Mouse (Mus musculus) ovary, postnatal 14 days (tissue): ENCODE data around the gene Pex12.
"Not testable (repeated sequence)": the region's sequence is repeated elsewhere in the genome, so short reads cannot be mapped to it uniquely, and the experiment has no call there.

Source experiments
- DNase-seq: peaks from one replicate; pipeline ENCODE4 v3.0.0; 2022; ENCODE audit warnings: low spot score

Pex12 gene

DNA sequence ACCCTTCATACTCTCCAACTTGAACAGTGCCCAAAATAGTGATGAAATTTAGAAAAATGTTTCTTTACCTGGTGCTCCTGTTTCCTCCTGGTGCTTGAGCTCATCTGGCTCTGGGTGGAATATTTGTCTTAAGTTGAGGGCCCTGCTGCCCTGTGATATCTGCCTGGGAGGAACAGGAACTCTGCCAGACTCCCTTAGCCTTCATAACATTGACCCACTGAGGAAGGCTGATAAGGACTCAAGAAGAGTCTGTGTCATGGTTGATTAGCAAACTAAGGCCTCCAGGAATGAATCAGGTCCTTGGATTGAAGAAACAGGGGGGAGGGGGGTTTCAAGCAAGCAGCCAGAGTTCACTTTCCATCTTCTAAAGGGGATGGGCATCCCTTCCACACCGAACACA is 15.8 kb downstream of the Pex12 start, which contains the start of gene Slfn14:
Gene Slfn14 (minus strand): TSS at position 161 of the 400 bp plus-strand sequence.
- no peak for DNase-seq

DNA sequence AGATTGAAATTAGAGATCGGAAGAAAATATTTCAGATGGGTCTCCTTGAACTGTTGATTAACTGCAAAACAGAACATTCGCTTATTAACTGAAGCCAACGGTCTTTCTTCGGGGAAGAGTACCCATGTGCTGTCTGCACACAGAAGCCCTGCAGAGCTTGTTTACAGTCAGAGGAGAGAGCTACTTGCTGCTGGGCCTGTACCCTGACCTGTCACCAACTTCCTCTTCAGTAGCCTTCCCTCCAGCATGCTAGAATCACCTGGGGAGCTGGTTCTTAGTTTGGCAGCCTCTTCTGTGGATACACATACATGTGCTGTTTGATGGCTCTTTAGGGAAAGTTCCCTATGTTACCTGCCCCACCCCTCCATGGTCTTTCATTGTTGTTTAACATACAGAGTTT is 16.8 kb downstream of the Pex12 start:
- no peak for DNase-seq

DNA sequence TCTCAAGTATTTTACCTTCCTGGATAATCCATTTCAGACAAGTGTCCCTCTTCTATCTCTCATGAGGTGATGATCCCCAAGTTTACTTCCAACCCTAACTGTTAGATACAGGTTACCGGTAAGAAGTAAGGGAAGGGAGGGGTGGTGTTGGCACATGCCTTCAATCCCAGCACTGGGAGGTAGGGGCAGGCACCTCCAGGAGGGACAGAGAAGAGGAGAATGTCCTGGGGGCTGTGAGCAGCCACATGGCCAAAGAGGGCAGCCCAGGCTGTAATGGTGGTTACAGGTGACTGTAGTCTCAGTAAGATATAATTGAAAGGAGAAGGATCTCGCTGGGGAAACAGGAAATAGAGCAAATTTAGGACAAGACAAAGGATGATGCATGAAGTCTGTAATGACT is 20.3 kb downstream of the Pex12 start:
- no peak for DNase-seq

DNA sequence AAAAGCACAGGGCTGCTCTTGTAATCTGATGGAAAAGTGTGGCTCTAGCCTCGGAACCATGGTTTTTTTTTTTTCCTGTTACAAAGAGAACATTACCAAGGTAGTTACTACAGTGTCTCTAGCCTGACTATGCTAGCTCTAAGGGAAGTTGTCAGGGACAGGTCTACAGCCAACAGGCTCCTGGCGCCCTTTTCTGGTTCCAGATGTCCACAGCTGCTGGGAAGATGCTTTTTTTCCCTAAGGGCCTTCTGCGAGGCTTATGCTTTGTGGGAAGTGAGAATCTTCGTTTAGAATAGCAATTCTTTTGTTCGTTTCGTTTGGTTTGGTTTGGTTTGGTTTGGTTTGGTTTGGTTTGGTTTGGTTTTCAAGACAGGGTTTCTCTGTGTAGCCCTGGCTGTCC is 22.7 kb downstream of the Pex12 start:
- no peak for DNase-seq

DNA sequence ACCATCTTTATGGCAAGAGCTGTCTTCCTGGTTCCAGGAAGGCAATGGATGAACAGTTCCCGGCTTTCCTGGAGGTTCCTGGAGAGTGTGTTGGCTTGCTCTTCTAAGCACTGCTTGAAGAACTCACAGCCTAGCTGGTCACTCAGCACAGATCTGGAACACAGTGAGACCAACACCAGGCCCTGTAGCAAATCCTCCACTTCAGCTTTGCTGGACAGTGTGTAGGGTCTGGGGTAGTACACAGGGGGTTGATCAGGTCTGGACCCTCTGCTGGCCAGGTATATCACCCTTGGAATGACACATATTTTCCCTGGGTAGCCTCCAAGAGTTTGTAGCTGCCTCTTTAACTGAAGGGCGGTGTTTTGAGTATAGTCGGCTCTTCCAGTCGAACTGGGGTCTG is 23.4 kb downstream of the Pex12 start:
- no peak for DNase-seq

DNA sequence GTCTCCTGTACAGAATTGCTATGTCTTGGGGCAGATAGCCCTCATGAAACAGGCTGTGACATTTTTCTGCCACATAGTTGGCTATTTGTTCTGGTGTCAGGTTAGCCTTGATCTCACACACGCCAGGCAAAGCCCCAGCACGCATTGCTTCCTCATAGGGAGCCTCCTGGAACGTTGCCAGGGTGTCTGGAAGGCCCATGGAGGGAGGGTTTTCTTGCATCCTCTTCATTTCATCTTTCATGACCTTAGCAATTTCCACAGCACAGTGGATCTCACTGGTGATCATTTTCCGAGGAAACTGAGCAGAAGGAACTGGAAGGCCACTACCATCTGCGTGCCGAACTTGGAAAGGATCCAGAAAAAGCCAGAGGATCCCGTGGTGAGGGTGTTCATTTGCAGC is 26.1 kb downstream of the Pex12 start:
- DNase-seq, result no peak

DNA sequence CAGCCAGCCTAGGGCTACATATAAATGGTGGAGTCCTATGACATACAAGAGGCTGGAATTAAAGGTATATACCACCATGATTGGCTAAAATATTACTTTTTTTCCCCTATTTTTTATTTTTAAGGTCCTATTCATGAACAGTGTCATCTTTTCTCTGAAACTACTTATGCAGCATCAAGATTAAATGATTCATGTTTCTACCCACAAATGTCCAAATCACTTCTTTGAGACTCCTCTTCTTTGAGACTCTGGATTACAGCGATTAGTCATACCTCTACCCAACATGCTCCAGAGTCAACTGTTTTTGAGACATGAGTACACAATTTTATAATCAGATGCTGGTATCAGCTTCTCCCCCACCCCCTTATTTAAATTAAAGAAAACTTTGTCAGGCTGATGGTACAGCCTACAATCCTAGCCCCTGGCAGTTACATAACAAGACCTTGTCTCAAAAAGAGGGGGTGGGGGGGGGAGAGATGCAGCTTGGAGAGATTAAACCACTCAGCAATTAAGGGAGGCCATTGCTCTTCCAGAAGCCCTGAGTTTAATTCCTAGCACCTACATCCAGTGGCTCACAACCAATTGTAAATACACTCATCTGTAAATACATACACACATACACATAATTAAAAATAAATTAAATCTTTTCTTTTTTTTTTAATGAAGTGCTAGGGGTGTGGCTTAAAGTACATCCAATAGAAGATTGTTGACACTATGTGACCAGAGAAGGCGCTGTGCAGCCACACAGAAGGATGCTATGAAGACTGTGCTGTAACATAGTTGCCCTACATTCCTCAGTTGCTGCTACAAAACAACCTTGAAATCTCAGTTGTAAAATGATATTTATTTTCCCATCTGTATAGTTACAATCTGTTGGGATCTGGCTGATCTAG is 30.2 kb downstream of the Pex12 start:
- no peak for DNase-seq

DNA sequence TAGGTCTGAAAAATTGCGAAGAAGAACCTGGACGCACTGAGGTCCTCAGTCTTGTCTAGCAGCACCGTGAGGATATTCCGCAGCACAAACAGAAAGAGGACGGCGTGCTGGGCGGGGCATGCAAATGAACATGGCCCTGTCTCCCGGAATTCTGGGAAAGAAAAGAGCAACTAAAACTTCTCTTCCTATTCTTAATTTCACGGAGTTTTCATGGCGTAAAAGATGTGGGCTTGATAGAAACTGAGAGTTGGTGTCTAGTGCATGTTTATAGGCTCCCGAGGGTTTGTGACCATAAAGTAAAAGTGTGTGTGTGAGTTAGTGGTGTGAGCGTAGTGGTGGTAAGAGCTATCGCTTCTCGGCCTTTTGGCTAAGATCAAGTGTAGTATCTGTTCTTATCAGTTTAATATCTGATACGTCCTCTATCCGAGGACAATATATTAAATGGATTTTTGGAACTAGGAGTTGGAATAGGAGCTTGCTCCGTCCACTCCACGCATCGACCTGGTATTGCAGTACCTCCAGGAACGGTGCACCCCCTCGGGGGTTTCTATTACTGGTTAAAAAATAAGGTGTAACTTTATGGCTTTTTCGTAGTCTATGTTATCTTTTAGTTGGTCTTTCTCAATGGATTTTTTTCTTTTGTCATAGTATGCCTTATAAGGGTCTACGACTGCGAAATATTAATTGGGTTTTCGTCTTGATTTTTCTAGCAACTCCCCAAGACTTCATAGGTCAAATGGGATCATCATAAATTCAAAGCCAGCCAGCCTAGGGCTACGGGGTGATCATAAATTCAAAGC is 31.0 kb downstream of the Pex12 start:
- DNase-seq, result peak; percentile 59

DNA sequence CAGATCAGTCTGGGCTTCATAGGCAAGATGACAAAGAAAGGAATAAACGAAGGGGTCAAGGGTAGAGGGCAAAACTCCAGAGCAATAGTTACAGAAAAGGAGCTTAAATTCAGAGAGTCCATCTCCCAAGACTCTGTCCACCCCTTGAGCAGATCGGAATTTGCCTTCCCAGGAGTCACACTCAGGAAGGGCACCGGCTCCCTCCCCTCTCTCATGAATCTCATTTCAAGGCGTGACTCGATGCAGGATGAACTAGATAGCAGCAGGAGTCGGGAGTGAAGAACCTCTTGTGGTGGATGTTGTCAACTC is 31.6 kb downstream of the Pex12 start:
- DNase-seq, result no peak

DNA sequence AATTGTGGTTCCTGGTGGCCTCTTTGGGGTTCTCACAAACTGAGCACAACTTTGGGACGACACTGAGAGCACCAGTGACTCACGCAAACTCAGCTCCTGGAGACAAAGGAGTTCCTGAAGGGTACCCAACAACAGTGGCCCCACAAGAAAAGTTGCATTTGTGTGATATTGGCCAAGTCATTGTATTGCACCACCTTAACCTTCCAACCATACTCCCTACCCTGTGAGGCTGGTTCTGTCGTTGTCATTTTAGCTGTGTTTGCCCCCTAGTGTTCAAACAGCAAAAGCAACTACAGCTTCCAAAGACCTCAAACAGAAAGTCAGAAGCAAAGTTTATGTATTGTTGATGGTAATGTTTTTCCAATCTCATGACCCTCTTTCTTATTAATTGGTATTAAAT is 39.2 kb downstream of the Pex12 start:
- DNase-seq, result no peak

DNA sequence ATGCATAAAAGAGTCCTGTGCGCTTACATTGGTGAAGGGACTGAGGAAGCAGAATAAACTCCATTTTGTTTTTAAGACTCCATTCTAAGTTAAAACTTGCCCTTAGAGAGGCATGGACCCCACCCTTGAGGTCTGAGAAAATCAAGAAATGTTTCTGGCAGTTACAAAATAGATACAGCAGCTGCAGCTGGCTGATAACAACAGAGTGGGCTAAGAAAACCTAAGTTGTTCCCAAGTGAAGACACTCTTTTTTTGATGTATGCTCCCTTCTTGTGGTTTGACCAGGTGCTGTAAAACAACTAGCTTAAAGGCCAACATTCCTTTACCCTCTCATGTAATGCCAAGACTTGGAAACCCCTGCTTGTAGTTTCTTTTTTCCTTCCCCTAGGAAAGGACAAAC is 39.7 kb downstream of the Pex12 start:
- no peak for DNase-seq

DNA sequence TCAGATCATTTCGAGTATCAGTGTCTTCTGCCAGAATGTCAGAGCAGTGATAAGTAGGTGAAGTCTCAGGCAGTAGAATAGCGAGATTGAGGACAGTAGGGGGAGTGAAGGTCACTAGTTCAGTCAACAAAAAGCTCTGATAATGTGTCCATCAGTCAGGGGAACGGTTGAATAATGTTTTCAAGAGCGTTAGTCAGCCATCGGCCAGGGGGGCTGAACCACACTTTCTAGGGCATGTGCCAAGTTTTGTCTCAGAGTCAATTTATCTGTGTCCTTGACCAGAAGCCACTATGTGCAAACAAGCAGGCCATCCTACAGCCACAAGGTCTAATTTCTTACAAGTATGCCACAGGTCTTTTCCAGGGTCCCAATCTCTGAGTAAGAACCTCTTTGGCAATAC is 45.2 kb downstream of the Pex12 start:
- not testable (repeated sequence) for DNase-seq
